Mouse (Mus musculus): Measurements from ENCODE around the gene Trim28. TPM values are rescaled to one million over a fixed set of nuclear protein-coding genes. Genes with fewer than 3 reads are reported as not detected.

The Trim28 gene
- total and polyA plus RNA-seq, 3 experiments: 500 to 891 (median 516) TPM

- no peak for DNase-seq (ENCODE audit: extremely low read depth)
- no peak for TF ChIP-seq GABPA (IDR thresholded peaks at IDR 0.05; ENCODE audit: insufficient replicate concordance, low read depth, low read length)
- TF ChIP-seq E2F4 (IDR thresholded peaks at IDR 0.05; ENCODE audit: insufficient replicate concordance, low read depth, low read length): no peak
- no peak for TF ChIP-seq MAZ (IDR thresholded peaks at IDR 0.05; ENCODE audit: low read depth, low read length)
- no peak for TF ChIP-seq IRF4 (IDR thresholded peaks at IDR 0.05; ENCODE audit: low read depth, low read length)
- no peak for TF ChIP-seq RAD21 (IDR thresholded peaks at IDR 0.05; ENCODE audit: low read depth, low read length)
- no peak for TF ChIP-seq ZNF384 (IDR thresholded peaks at IDR 0.05; ENCODE audit: low read depth, low read length)
- TF ChIP-seq MAFK (IDR thresholded peaks at IDR 0.05; ENCODE audit: insufficient replicate concordance, low read length): no peak
- no peak for TF ChIP-seq CHD1 (IDR thresholded peaks at IDR 0.05; ENCODE audit: low read depth, low read length)
- no peak for TF ChIP-seq ETS1 (conservative IDR thresholded peaks at IDR 0.05; ENCODE audit: low read depth, low read length)
- TF ChIP-seq USF2 (conservative IDR thresholded peaks at IDR 0.05; ENCODE audit: low read depth, low read length): no peak
- TF ChIP-seq POLR2A (IDR thresholded peaks at IDR 0.05; ENCODE audit: low read depth, low read length): no peak
- no peak for TF ChIP-seq JUND (conservative IDR thresholded peaks at IDR 0.05; ENCODE audit: low read depth, low read length)
- H3K9ac ChIP-seq (ENCODE audit: insufficient read depth, low read depth): no peak overlapping the region
- H3K27me3 ChIP-seq (replicated peaks): peaks cover 2% of the 10 kb centered on the region
- no peak overlapping the region for H3K4me2 ChIP-seq (ENCODE audit: insufficient read depth, low read depth, poor library complexity, severe bottlenecking)
- no peak overlapping the region for H3K4me3 ChIP-seq (replicated peaks in 1 of 3; ENCODE audit: low read depth in 2 of 3, low read length in 2 of 3, poor library complexity in 1 of 3)
- peaks cover 0 to 21% of the 10 kb centered on the region in 2 experiments for H3K36me3 ChIP-seq (replicated peaks in 1 of 2; ENCODE audit: control insufficient read depth in 1 of 2, insufficient read depth in 1 of 2, low read length in 1 of 2)
- peaks cover 0 to 21% of the 10 kb centered on the region in 2 experiments; a peak in 2 of 4 replicates for H3K4me1 ChIP-seq (ENCODE audit: control insufficient read depth in 1 of 2, insufficient read depth in 2 of 2)
- in situ Hi-C loops (cut with MboI; ENCODE audit: low pct_ligation_motif_present, low pct_unique_long_range_greater_than_20kb, low sequenced_read_pairs): loop anchor here (5.0 to 10.0 kb wide), 2 partner anchors 36 to 118 kb away; partner anchors contain the start of genes Rnf225 and Rps5
- no peaks in the 10 kb centered on the region for H3K79me2 ChIP-seq (replicated peaks; ENCODE audit: control insufficient read depth, extremely low read depth, insufficient read depth, poor library complexity, severe bottlenecking)
- dilution Hi-C loops (cut with MboI; ENCODE audit: extremely low pct_ligation_motif_present, extremely low pct_unique_long_range_greater_than_20kb, low sequenced_read_pairs): no loop called here
- H3K9me3 ChIP-seq (replicated peaks; ENCODE audit: low read length): peaks cover 10% of the 10 kb centered on the region
- H3K27ac ChIP-seq (ENCODE audit: insufficient read depth, low read depth): no peak overlapping the region
These were observed 44.2 kb downstream of the Trim28 start for GRCm38 (mm10) chr7:13043120-13043444.

- Histone ChIP-seq H3K9ac (ENCODE audit: insufficient read depth, low read depth) (no peak overlapping the region), H3K4me2 (ENCODE audit: insufficient read depth, low read depth, poor library complexity, severe bottlenecking) (no peak overlapping the region), H3K4me1 (ENCODE audit: control insufficient read depth in 1 of 2, insufficient read depth in 2 of 2) (peaks cover 0 to 21% of the 10 kb centered on the region in 2 experiments; a peak in 2 of 4 replicates), H3K36me3 (replicated peaks in 1 of 2; ENCODE audit: control insufficient read depth in 1 of 2, insufficient read depth in 1 of 2, low read length in 1 of 2) (peaks cover 0 to 21% of the 10 kb centered on the region in 2 experiments), H3K79me2 (replicated peaks; ENCODE audit: control insufficient read depth, extremely low read depth, insufficient read depth, poor library complexity, severe bottlenecking) (no peaks in the 10 kb centered on the region), H3K4me3 (replicated peaks in 1 of 3; ENCODE audit: low read depth in 2 of 3, low read length in 2 of 3, poor library complexity in 1 of 3) (no peak overlapping the region), H3K9me3 (replicated peaks; ENCODE audit: low read length) (peaks cover 10% of the 10 kb centered on the region), H3K27ac (ENCODE audit: insufficient read depth, low read depth) (no peak overlapping the region), H3K27me3 (replicated peaks) (peaks cover 3% of the 10 kb centered on the region)
- in situ Hi-C loops (cut with MboI; ENCODE audit: low pct_ligation_motif_present, low pct_unique_long_range_greater_than_20kb, low sequenced_read_pairs) (loop anchor here (5.0 to 10.0 kb wide), 2 partner anchors 36 to 119 kb away; partner anchors contain the start of genes Rnf225 and Rps5), dilution Hi-C loops (cut with MboI; ENCODE audit: extremely low pct_ligation_motif_present, extremely low pct_unique_long_range_greater_than_20kb, low sequenced_read_pairs) (no loop called here)
- TF ChIP-seq MXI1 (IDR thresholded peaks at IDR 0.05; ENCODE audit: low read depth, low read length) (no peak), TBP (conservative IDR thresholded peaks at IDR 0.05; ENCODE audit: low read depth, low read length) (no peak), NELFE (IDR thresholded peaks at IDR 0.05; ENCODE audit: low read depth, low read length) (no peak), CHD2 (IDR thresholded peaks at IDR 0.05; ENCODE audit: low read length) (no peak), KAT2A (IDR thresholded peaks at IDR 0.05; ENCODE audit: insufficient replicate concordance, low read length) (no peak), NRF1 (IDR thresholded peaks at IDR 0.05; ENCODE audit: low read depth, low read length) (no peak), ETS1 (conservative IDR thresholded peaks at IDR 0.05; ENCODE audit: low read depth, low read length) (no peak)
- no peak for DNase-seq (ENCODE audit: extremely low read depth)
These were observed 44.7 kb downstream of the Trim28 start for GRCm38 (mm10) chr7:13043445-13044253.

Data from CH12.LX (cell line).